Mouse (Mus musculus): ENCODE measurements around the gene Acer2. TPM values are rescaled to one million over a fixed set of nuclear protein-coding genes. Genes with fewer than 3 reads are reported as not detected.
A peak's percentile ranks its signal among the peaks of the same experiment; 100 is the strongest.

Acer2 gene
- total RNA-seq, 2 experiments from 2014 or later, result 16.9 to 17.1 TPM

- no peak for DNase-seq (ENCODE audit: low spot score)
- intact Hi-C loops (cut with DNase I), result loop anchor here (2.0 kb wide), 1 partner anchor 39 kb away; no protein-coding TSS in a partner anchor
These were observed 11.6 kb downstream of the Acer2 start for GRCm38 (mm10) chr4:86885790-86886159.

DNA sequence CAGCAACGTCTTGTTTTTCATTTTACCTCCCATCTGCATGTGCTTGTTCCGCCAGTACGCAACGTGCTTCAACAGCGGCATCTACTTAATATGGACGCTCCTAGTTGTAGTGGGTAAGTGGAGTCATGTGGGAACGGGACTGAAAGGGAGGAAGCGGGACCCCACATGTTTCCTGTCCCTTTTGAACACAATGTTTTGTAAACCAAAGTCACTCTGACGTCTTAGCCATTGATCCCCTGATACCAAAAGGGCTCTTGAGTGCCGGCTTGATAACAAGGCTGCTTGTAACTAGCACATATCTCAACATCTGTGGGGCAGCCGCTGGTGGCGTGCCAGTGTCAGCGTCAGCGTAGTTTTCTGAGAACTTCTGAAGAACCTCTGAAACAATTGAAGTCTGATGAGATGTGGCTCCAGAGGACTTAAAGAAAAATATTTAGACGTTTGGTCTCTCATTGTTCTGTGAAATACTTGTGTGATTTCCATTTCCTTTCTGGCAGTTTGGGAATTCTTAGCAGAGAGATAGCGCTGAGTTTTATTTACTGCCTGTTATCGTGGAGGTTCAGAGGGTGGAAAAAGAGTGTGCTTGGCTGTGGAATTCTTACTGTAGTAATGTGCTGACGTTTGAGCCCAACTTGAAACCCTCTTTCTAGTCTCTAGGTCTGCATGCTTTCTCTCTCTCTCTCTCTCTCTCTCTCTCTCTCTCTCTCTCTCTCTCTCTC is 12.1 kb downstream of the Acer2 start:
- DNase-seq (ENCODE audit: low spot score), result peak; percentile 49
- intact Hi-C loops (cut with DNase I), result loop anchor here (2.0 kb wide), 1 partner anchor 38 kb away; no protein-coding TSS in a partner anchor

- intact Hi-C loops (cut with DNase I), result loop anchor here (2.0 kb wide), 1 partner anchor 37 kb away; no protein-coding TSS in a partner anchor
- no peak for DNase-seq (ENCODE audit: low spot score)
These were observed 13.7 kb downstream of the Acer2 start for GRCm38 (mm10) chr4:86887879-86888278.

DNA sequence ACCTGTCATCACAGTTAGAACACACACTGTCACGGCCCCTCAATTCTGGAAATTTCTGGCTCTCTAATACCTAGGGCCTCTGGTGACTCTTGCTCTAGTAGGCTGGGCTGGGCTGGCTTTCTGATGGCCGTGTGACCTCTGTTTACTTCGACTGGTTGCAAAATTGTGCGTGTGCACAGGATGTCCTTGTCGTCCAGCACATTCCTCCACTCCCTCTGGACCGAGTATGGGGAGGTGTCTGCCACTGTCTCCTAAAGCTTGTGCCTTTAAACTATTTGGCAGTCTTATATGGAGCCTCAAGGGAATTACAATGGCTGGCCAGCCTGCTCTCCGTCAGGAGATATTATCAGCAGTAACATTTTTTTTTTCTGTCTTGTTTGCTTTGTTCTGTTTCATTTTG is 23.2 kb downstream of the Acer2 start:
- peak; percentile 46 for DNase-seq (ENCODE audit: low spot score)
- intact Hi-C loops (cut with DNase I), result no loop called here

DNA sequence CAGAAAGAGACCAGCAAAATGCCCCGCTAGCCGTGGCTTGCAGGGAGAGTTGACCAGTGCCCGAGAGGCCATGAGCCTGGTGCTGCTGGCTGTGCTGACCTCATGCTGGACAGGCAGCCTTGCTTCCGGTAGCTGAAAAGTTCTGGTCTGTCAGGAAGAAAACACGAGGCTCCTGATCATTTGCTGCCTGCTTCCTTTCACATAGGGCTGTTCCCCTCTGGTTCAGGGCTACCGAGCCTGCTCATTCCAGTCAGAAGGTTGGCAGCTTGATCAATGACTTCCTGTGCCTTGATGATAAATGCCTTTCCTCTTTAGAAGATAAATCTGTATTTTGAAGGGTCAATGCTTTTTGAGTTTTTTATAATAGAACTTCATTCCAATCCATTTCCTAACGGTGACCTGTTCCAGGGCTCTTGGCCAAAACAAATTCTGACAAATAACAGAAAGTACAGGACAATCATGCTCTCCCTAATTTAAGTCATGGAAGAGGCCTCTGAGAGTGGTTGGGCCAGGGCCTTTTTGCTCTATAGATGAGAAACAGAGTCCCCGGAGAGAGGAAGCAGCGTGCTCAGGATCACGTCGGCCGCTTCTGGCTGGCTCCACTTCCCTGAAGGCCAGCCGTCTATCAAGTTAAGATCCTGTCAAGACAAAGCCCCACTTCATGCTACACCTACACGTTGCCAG is 24.7 kb downstream of the Acer2 start:
- intact Hi-C loops (cut with DNase I), result no loop called here

GRCm38 (mm10) chr4:86902351-86902750 is 28.2 kb downstream of the Acer2 start:
- peak; percentile 51 for DNase-seq (ENCODE audit: low spot score)
- intact Hi-C loops (cut with DNase I), result no loop called here

More for the DNA sequence above, 24.7 kb downstream of the Acer2 start:
- peak; percentile 59 for DNase-seq (ENCODE audit: low spot score)

- DNase-seq (ENCODE audit: low spot score), result no peak
- intact Hi-C loops (cut with DNase I), result no loop called here
These were observed 30.8 kb downstream of the Acer2 start for GRCm38 (mm10) chr4:86904969-86905368.

GRCm38 (mm10) chr4:86905869-86906268 is 31.7 kb downstream of the Acer2 start:
- intact Hi-C loops (cut with DNase I), result no loop called here

GRCm38 (mm10) chr4:86911576-86912341 is 37.6 kb downstream of the Acer2 start:
- no peak for DNase-seq (ENCODE audit: low spot score)
- intact Hi-C loops (cut with DNase I), result loop anchor here (2.0 kb wide), 1 partner anchor 33 kb away; no protein-coding TSS in a partner anchor

More at GRCm38 (mm10) chr4:86905869-86906268, 31.7 kb downstream of the Acer2 start:
- no peak for DNase-seq (ENCODE audit: low spot score)

DNA sequence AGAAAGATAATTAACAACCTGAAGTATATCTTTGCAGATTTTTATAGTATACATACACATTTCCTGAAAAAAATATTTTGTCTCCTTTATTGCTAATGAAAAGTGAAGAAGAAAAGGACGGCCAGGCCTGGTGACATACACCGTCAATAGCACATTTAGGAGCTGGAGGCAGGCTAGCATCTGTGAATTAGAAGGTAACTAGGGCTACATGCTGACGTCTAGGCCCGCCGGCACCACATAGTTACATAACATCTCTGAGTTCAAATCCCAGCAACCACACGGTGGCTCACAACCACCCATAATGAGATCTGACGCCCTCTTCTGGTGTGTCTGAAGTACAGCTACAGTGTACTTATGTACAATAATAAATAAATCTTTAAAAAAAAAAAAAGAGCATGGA is 38.6 kb downstream of the Acer2 start:
- intact Hi-C loops (cut with DNase I), result loop anchor here (2.0 kb wide), 1 partner anchor 34 kb away; no protein-coding TSS in a partner anchor
- no peak for DNase-seq (ENCODE audit: low spot score)

GRCm38 (mm10) chr4:86916062-86916461 is 41.9 kb downstream of the Acer2 start:
- DNase-seq (ENCODE audit: low spot score), result no peak
- intact Hi-C loops (cut with DNase I), result no loop called here

GRCm38 (mm10) chr4:86923476-86924055 is 49.4 kb downstream of the Acer2 start:
- no peak for DNase-seq (ENCODE audit: low spot score)
- intact Hi-C loops (cut with DNase I), result loop anchor here (2.0 kb wide), 1 partner anchor 37 kb away; no protein-coding TSS in a partner anchor

DNA sequence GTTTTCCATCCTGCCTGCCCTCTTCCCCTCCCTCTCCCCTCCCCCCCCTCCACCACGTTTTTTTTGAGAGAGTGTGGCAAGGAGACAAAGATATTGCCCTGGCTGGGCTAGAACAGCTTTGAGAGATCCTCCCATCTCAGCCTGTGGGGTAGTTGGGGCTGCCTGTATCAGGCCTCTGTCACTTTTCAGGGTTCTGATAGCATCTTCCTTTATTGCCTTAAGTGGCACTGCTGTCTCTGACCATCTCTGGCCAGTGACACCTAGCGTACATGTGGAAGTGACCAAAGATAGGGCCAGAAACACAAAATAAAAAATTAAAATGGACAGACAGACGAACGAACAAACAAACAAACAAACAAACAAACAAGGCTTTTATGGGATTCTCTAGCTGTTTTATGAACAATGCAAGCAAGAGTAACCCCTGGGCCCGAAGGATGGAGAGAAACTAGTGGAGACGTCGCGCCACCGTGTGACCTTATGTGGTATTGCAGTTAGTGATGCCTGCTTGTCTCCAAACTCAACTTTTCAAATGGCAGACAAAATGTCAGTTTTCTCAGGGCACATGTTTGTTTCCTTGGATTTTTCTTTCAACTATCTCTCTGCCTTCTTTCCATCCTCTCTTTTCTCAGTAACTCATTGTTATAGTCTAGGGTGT is 50.7 kb downstream of the Acer2 start:
- intact Hi-C loops (cut with DNase I), result loop anchor here (2.0 to 5.0 kb wide), 2 partner anchors 38 to 93 kb away; no protein-coding TSS in a partner anchor
- DNase-seq (ENCODE audit: low spot score), result peak; percentile 48

DNA sequence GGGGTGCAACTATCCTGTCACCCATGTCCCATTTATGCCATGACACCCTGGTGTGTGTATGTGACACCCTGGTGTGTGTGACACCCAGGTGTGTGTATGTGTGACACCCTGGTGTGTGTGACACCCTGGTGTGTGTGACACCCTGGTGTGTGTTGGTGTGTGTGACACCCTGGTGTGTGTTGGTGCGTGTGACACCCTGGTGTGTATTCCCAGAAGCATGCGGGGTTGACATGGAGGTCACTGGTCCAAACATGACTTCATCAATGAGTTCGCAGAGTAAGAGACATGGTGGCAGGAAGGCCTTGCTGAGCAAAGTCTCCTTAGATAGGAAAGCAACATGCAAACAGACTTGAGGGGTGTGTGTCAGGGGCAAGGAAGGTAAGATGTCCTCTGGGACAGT is 52.8 kb downstream of the Acer2 start:
- no peak for DNase-seq (ENCODE audit: low spot score)
- intact Hi-C loops (cut with DNase I), result loop anchor here (5.0 kb wide), 1 partner anchor 95 kb away; no protein-coding TSS in a partner anchor

DNA sequence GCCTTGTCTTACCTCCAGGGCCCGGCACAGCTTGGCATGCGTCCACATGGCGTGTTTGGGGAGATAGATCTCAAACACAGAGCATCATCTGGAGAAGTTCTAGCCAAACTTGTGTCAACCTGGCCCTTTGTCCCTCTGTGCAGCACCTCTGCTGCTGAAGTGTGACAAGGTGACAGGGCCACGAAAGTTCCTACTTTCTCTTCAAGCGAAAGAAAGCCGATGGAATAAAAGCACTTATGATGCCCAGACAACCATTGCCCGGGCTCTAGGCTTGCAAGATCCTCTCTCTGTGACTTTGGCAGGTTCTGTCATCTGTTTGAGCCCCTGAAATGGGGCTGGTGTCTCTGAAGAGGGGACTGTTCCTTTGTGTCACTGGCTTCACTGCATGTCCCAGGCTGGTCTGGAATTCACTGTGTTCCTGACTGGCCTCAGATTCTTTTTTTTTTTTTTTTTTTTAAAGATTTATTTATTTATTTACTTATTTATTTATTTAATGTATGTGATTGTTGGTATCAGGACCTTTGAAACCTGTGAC is 56.0 kb downstream of the Acer2 start:
- no peak for DNase-seq (ENCODE audit: low spot score)
- intact Hi-C loops (cut with DNase I), result no loop called here

- no peak for DNase-seq (ENCODE audit: low spot score)
These were observed 56.6 kb downstream of the Acer2 start for GRCm38 (mm10) chr4:86930636-86931456.

GRCm38 (mm10) chr4:86933026-86933425 is 58.8 kb downstream of the Acer2 start:
- no peak for DNase-seq (ENCODE audit: low spot score)
- intact Hi-C loops (cut with DNase I), result no loop called here

More at GRCm38 (mm10) chr4:86930636-86931456, 56.6 kb downstream of the Acer2 start:
- intact Hi-C loops (cut with DNase I), result no loop called here

GRCm38 (mm10) chr4:86936217-86936616 is 62.0 kb downstream of the Acer2 start:
- intact Hi-C loops (cut with DNase I), result no loop called here
- no peak for DNase-seq (ENCODE audit: low spot score)
